12 mouse cellular contexts compared by ENCODE assay signal in genomic region chr1:157554163-157554562, GRCm38 (mm10). TPM values are rescaled to one million over a fixed set of nuclear protein-coding genes. Genes with fewer than 3 reads are reported as not detected.
A peak's percentile ranks its signal among the peaks of the same experiment; 100 is the strongest.
DNase-seq lines count a peak whose midpoint lies in the region; ATAC-seq lines count a peak whose summit lies in the region.
"Had no signal": no experiment of that assay in that cellular context is flagged by ENCODE, and none has a peak within 500 bp of the region (broad histone marks: within the 10 kb centered on the region; RNA-seq: fewer than 3 reads in every experiment).

No protein-coding gene starts in this region.

- H3K27me3 ChIP-seq in hindbrain, embryonic 16.5 days (replicated peaks; ENCODE audit: control insufficient read depth, insufficient read depth, low read length) = no peaks in the 10 kb centered on the region
- H3K27me3 ChIP-seq in hindbrain, embryonic 14.5 days (ENCODE audit: control insufficient read depth, insufficient read depth, low read length) = no peaks in the 10 kb centered on the region
- peaks cover 34% of the 10 kb centered on the region for H3K27me3 ChIP-seq in limb, embryonic 10.5 days (ENCODE audit: low read depth, poor library complexity, severe bottlenecking)
- H3K27me3 ChIP-seq: CH12.LX; megakaryocyte, embryonic 14.5 days had no signal

- no peak overlapping the region for H3K9ac ChIP-seq in hindbrain, embryonic 16.5 days (ENCODE audit: low read depth, low read length)
- no peak overlapping the region for H3K9ac ChIP-seq in hindbrain, embryonic 14.5 days
- H3K9ac ChIP-seq: liver, embryonic 13.5 days had no signal

- ATAC-seq in hindbrain, embryonic 16.5 days = peak; percentile 59; the same call in 1 of the 2 replicates
- no peak for ATAC-seq in hindbrain, embryonic 14.5 days (ENCODE audit: low FRiP score)

- no peaks in the 10 kb centered on the region for H3K9me3 ChIP-seq in hindbrain, embryonic 16.5 days (ENCODE audit: control insufficient read depth, low read length)
- H3K9me3 ChIP-seq in hindbrain, embryonic 14.5 days (ENCODE audit: control insufficient read depth, low read length) = no peaks in the 10 kb centered on the region
- no peaks in the 10 kb centered on the region for H3K9me3 ChIP-seq in limb, embryonic 10.5 days (replicated peaks)

- WGBS in hindbrain, embryonic 16.5 days = 71% methylated on average over 3 of the region's 3 CpGs
- 71% methylated on average over 3 of the region's 3 CpGs for WGBS in hindbrain, embryonic 14.5 days
- 72% methylated on average over 3 of the region's 3 CpGs for WGBS in limb, embryonic 10.5 days

- no peak overlapping the region for H3K27ac ChIP-seq in hindbrain, embryonic 16.5 days (ENCODE audit: low read depth, low read length)
- H3K27ac ChIP-seq in hindbrain, embryonic 14.5 days = no peak overlapping the region
- no peak overlapping the region for H3K27ac ChIP-seq in limb, embryonic 10.5 days
- H3K27ac ChIP-seq: liver, embryonic 13.5 days had no signal

- H3K36me3 ChIP-seq in hindbrain, embryonic 16.5 days (ENCODE audit: control insufficient read depth, insufficient read depth, low read length) = no peaks in the 10 kb centered on the region
- H3K36me3 ChIP-seq in hindbrain, embryonic 14.5 days (replicated peaks; ENCODE audit: control insufficient read depth, insufficient read depth) = no peaks in the 10 kb centered on the region
- H3K36me3 ChIP-seq in limb, embryonic 10.5 days = no peaks in the 10 kb centered on the region

- H3K4me3 ChIP-seq in hindbrain, embryonic 16.5 days (ENCODE audit: low read length) = no peak overlapping the region
- H3K4me3 ChIP-seq in hindbrain, embryonic 14.5 days (replicated peaks; ENCODE audit: low read length) = no peak overlapping the region
- no peak overlapping the region for H3K4me3 ChIP-seq in limb, embryonic 10.5 days
- H3K4me3 ChIP-seq: megakaryocyte, embryonic 14.5 days had no signal

- H3K4me1 ChIP-seq in hindbrain, embryonic 16.5 days (ENCODE audit: control insufficient read depth, insufficient read depth, low read depth, low read length) = peaks cover 11% of the 10 kb centered on the region
- peaks cover 18% of the 10 kb centered on the region for H3K4me1 ChIP-seq in hindbrain, embryonic 14.5 days (replicated peaks; ENCODE audit: control insufficient read depth, insufficient read depth, low read length)
- H3K4me1 ChIP-seq in limb, embryonic 10.5 days = peaks cover 12% of the 10 kb centered on the region
- H3K4me1 ChIP-seq: liver, embryonic 13.5 days; megakaryocyte, embryonic 14.5 days had no signal

- H3K4me2 ChIP-seq in hindbrain, embryonic 16.5 days (ENCODE audit: low read length) = no peak overlapping the region
- no peak overlapping the region for H3K4me2 ChIP-seq in hindbrain, embryonic 14.5 days (replicated peaks)

- no peak for DNase-seq in hindbrain, embryonic 14.5 days (ENCODE audit: low spot score)
- DNase-seq in right cerebral cortex, adult 18-20 months = peak; percentile 32
- DNase-seq in right cerebral cortex, postnatal 36 days (ENCODE audit: low spot score in 2 of 2) = no peak
- peak; percentile 90 to 93 for DNase-seq in cerebellum, postnatal 10 days
- DNase-seq in limb, embryonic 10.5 days (ENCODE audit: low spot score) = no peak
- no peak for DNase-seq in thymus, postnatal 14 days
- DNase-seq: kidney, postnatal 36 days; liver, embryonic 13.5 days; thymus, postnatal 25 days had no signal

RNA-seq across cellular contexts. Expression of gene Sec16b, which starts 47.6 kb away (rescaled TPM):
- polyA plus RNA-seq in hindbrain, embryonic 16.5 days (2015; fragmentation: Nextera tagmentation; extraction: Ambion mirVana) = 0.46 and 0.59 TPM in 2 replicates
- polyA plus RNA-seq in hindbrain, embryonic 14.5 days (2014; fragmentation: Nextera tagmentation; extraction: Ambion mirVana) = 0.60 and 0.79 TPM in 2 replicates
- polyA plus RNA-seq in limb, embryonic 10.5 days (2016; fragmentation: Nextera tagmentation; extraction: Ambion mirVana) = 0.64 and 0.79 TPM in 2 replicates

Comparison
In these comparisons a context has a peak if more than half of its experiments do, and no peak if none do; other contexts are left out.
1. DNase-seq: peak in right cerebral cortex, adult 18-20 months (single experiment) and cerebellum, postnatal 10 days (2 of 2); none in hindbrain, embryonic 14.5 days (single experiment), right cerebral cortex, postnatal 36 days (0 of 2), limb, embryonic 10.5 days (single experiment) and thymus, postnatal 14 days (single experiment).